ENCODE assay signal across 8 mouse cellular contexts in genomic region chr11:76763053-76763740, GRCm38 (mm10). TPM values are rescaled to one million over a fixed set of nuclear protein-coding genes. Genes with fewer than 3 reads are reported as not detected.
DNase-seq lines count a peak whose midpoint lies in the region; ATAC-seq lines count a peak whose summit lies in the region.

Gosr1 (minus strand) TSS chr11:76763579.

- peak within 1 kb of the TSS; percentile 97 for H3K27ac ChIP-seq in heart, embryonic 10.5 days
- peak within 1 kb of the TSS; percentile 76 for H3K27ac ChIP-seq in kidney, embryonic 15.5 days

- under 1% methylated on average over 28 of the region's 28 CpGs for WGBS in heart, embryonic 10.5 days
- under 1% methylated on average over 28 of the region's 28 CpGs for WGBS in kidney, embryonic 15.5 days

- peak within 1 kb of the TSS; percentile 95 for H3K4me3 ChIP-seq in heart, embryonic 10.5 days
- peak within 1 kb of the TSS; percentile 72 for H3K4me3 ChIP-seq in kidney, embryonic 15.5 days (replicated peaks)

- H3K4me2 ChIP-seq in kidney, embryonic 15.5 days = peak within 1 kb of the TSS; percentile 71

- DNase-seq in B cell, adult 2 months = peak; percentile 91 to 94
- peak; percentile 99 for DNase-seq in brain, adult 2 months (ENCODE audit: low read depth, low spot score)
- DNase-seq in heart, embryonic 10.5 days (ENCODE audit: low spot score) = peak; percentile 96
- peak; percentile 93 for DNase-seq in liver
- DNase-seq in spleen, postnatal 4 days (ENCODE audit: low spot score in 2 of 2) = peak; percentile 91 to 94

- H3K4me1 ChIP-seq in heart, embryonic 10.5 days = no peaks in the 10 kb centered on the region
- peaks cover 3% of the 10 kb centered on the region; the same call in 1 of the 2 replicates for H3K4me1 ChIP-seq in kidney, embryonic 15.5 days

- peaks cover 29% of the 10 kb centered on the region for H3K36me3 ChIP-seq in heart, embryonic 10.5 days
- H3K36me3 ChIP-seq in kidney, embryonic 15.5 days = peaks cover 26% of the 10 kb centered on the region

- H3K27me3 ChIP-seq in heart, embryonic 10.5 days (ENCODE audit: insufficient read depth, poor library complexity, severe bottlenecking) = no peaks in the 10 kb centered on the region
- H3K27me3 ChIP-seq in kidney, embryonic 15.5 days = no peaks in the 10 kb centered on the region

- peak within 1 kb of the TSS; percentile 86 for H3K9ac ChIP-seq in kidney, embryonic 15.5 days

- no peaks in the 10 kb centered on the region for H3K9me3 ChIP-seq in heart, embryonic 10.5 days
- H3K9me3 ChIP-seq in kidney, embryonic 15.5 days (replicated peaks) = no peaks in the 10 kb centered on the region

- peak; percentile 100 for ATAC-seq in erythroblast, adult 5-6 weeks (replicated peaks; ENCODE audit: low FRiP score, poor library complexity, severe bottlenecking)
- ATAC-seq in kidney, embryonic 15.5 days (replicated peaks; ENCODE audit: low FRiP score) = peak; percentile 97
- ATAC-seq in monocyte, adult 5-6 weeks (replicated peaks; ENCODE audit: insufficient number of reproducible peaks, low FRiP score, low TSS enrichment, poor library complexity, severe bottlenecking) = peak; percentile 100

RNA-seq across cellular contexts. Expression of gene Gosr1, which starts in this region (rescaled TPM):
- 8.5 and 10.4 TPM in 2 replicates for total RNA-seq in erythroblast, adult 5-6 weeks (2015; ENCODE audit: low replicate concordance)
- 16.0 and 20.4 TPM in 2 replicates for total RNA-seq in erythroblast, adult 5-6 weeks (2017; ENCODE audit: low replicate concordance)
- 20.9 and 26.5 TPM in 2 replicates for polyA plus RNA-seq in heart, embryonic 10.5 days (2016; fragmentation: Nextera tagmentation; extraction: Ambion mirVana)
- 26.3 and 31.9 TPM in 2 replicates for polyA plus RNA-seq in kidney, embryonic 15.5 days (2015; fragmentation: Nextera tagmentation; extraction: Ambion mirVana)
- 43.3 to 103 TPM (median 80.0 TPM) in 3 replicates for total RNA-seq in monocyte, adult 5-6 weeks (2017)

Comparison
In these comparisons a context has a peak if more than half of its experiments do, and no peak if none do; other contexts are left out.
1. Peak in every context shown above with its lines: DNase-seq, ATAC-seq, H3K4me3 ChIP-seq and H3K27ac ChIP-seq.